Mouse (Mus musculus) hindbrain, embryonic 11.5 days (tissue): ENCODE results near the gene Prm3. TPM values are rescaled to one million over a fixed set of nuclear protein-coding genes. Genes with fewer than 3 reads are reported as not detected.

Experiments used
- ATAC-seq: fragments of 200-750 bp; cut with Nextera tagmentation; 2 replicates; pipeline ENCODE4 v1.8.0; 2017; ENCODE audit warnings: mild to moderate bottlenecking, moderate TSS enrichment, moderate library complexity; ENCODE audit not compliant: low FRiP score
- DNase-seq: peaks from one replicate; pipeline ENCODE4 v3.0.0-alpha.2; 2015; ENCODE audit warnings: low spot score
- H3K27ac ChIP-seq: fragments of 300-500 bp; sonication (generic); 2 replicates; pipeline ENCODE4 v1.5.1; 2014; ENCODE audit warnings: mild to moderate bottlenecking, low read depth, low read length
- H3K27me3 ChIP-seq: fragments of 300-500 bp; sonication (generic); 2 replicates; pipeline ENCODE4 v1.6.1; 2014; ENCODE audit warnings: mild to moderate bottlenecking, low read length, moderate library complexity, mixed read lengths; ENCODE audit not compliant: control insufficient read depth, insufficient read depth
- H3K36me3 ChIP-seq: fragments of 300-500 bp; sonication (generic); 2 replicates; pipeline ENCODE4 v1.6.1; 2014; ENCODE audit warnings: mild to moderate bottlenecking, low read length, moderate library complexity, mixed read lengths; ENCODE audit not compliant: control insufficient read depth, insufficient read depth
- H3K4me1 ChIP-seq: fragments of 300-500 bp; sonication (generic); replicated peaks from 2 replicates; pipeline ENCODE4 v1.6.1; 2014; ENCODE audit warnings: low read length, mixed read lengths; ENCODE audit not compliant: control insufficient read depth, insufficient read depth
- H3K4me2 ChIP-seq: fragments of 300-500 bp; sonication (generic); replicated peaks from 2 replicates; pipeline ENCODE4 v1.6.1; 2014; ENCODE audit warnings: mild to moderate bottlenecking, low read depth, low read length
- H3K4me3 ChIP-seq: fragments of 300-500 bp; sonication (generic); 2 replicates; pipeline ENCODE4 v1.5.1; 2014; ENCODE audit warnings: low read depth, low read length
- H3K9ac ChIP-seq: fragments of 300-500 bp; sonication (generic); 2 replicates; pipeline ENCODE4 v1.6.1; 2014; ENCODE audit warnings: low read depth, low read length
- H3K9me3 ChIP-seq: fragments of 300-500 bp; sonication (generic); 2 replicates; pipeline ENCODE4 v1.6.1; 2016; ENCODE audit warnings: low read length; ENCODE audit not compliant: control insufficient read depth
- WGBS: fragments of 180-500 bp; shearing (Covaris S2); extraction: QIAGEN DNeasy Blood & Tissue Kit; methylation state at CpG from one replicate; pipeline ENCODE4 v1.1.7; 2014; 5-methylcytosine and 5-hydroxymethylcytosine counted together
- polyA plus RNA-seq: library from polyadenylated mRNA; unstranded; fragments of >200 nt; fragmentation: Nextera tagmentation; extraction: Ambion mirVana; gene quantifications from 2 replicates; pipeline ENCODE4 v1.2.1, GENCODE M21; 2014

Gene Prm3
- polyA plus RNA-seq, 1 experiment from 2014 or later = not detected

DNA sequence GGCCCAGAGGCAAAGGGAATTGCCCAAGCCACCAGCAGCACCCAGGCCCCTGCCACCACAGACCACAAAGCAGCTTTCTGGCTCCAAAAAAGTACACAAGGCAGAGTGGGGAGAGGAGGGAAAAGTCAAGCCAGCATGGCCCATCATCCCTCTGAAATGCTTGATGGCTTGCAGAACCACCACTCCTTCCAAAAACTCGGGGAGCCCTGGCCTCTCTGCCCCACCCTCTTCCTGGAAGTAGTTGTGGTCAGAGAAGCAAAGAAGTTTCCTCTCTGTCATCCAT, 7.6 kb downstream of the Prm3 start:
- no peak overlapping the region for H3K9ac ChIP-seq
- H3K4me3 ChIP-seq = no peak overlapping the region
- H3K4me1 ChIP-seq = no peaks in the 10 kb centered on the region; the same call in 1 of the 2 replicates
- H3K9me3 ChIP-seq = no peaks in the 10 kb centered on the region
- H3K36me3 ChIP-seq = no peaks in the 10 kb centered on the region
- peaks cover 15% of the 10 kb centered on the region for H3K27me3 ChIP-seq
- no peak overlapping the region for H3K4me2 ChIP-seq
- 57% methylated on average over 1 of the region's 1 CpGs for WGBS
- no peak overlapping the region for H3K27ac ChIP-seq
- ATAC-seq (no peak), DNase-seq (no peak)

DNA sequence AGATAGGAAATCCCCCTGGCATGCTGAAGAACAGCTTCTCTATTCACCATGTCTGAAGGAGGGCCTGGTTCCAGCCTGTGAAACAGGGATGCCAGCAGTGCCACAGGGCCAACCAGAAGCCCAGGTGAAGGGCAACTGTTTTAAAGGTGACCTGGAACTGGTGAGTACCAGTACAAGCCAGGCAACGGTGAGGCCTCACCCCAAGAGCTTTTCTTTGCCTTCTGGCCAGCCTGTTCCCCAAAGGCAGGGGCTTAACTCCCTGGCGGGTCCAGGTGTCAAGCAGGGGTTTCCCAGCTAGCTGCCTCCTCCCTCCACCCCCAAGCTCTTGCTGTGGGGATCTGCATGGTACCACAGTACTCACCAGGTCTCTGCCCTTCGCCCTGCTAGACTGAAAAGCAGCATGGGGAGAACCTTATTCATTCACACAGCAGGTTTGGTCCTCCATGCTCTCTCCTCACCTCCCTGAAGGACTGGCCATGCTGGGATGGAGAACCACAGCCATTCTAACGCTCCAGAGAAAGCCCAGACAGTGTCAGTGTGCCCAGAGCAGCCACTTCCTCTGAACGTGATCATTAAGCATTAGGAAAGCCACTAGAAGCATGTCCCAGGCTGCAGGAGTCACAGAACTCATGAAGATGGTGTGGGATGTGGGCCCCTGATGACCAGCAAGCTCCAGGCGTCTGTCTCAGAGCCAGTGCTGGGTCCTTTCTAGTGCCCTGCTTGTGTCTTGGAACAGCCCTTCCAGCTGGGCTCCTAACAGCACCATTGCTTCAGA, 8.2 kb downstream of the Prm3 start:
- Histone ChIP-seq H3K27me3 (peaks cover 15% of the 10 kb centered on the region), H3K4me3 (no peak overlapping the region), H3K36me3 (no peaks in the 10 kb centered on the region), H3K4me1 (no peaks in the 10 kb centered on the region; the same call in 1 of the 2 replicates), H3K27ac (no peak overlapping the region), H3K9ac (no peak overlapping the region), H3K4me2 (no peak overlapping the region), H3K9me3 (no peaks in the 10 kb centered on the region)
- DNase-seq (no peak), ATAC-seq (no peak)
- 41% methylated on average over 6 of the region's 6 CpGs for WGBS

DNA sequence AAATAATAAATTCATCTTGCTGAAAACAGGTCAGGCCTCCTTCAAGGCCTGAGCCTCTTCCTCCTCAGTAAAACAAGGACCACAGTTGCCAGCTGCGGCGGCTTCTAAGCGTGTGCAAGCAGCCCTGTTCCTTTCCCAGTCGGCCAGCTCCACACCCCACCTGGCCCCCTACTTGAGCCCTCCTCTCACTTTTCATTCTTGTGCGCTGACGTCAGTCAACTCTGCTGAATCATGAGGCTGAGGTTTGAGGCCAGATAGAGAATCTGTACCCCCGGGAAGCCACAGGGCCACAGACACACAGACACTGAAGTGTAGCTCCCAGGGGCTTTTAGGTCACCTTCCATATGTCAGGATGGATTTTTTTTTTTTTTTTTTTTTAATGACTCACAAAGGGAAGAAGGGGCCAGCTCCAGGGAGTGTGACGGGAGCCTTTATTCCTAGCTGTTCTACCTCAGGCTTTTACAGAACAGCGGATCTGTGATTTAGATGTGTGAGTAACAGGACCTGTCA, 8.8 kb downstream of the Prm3 start:
- Histone ChIP-seq H3K36me3 (no peaks in the 10 kb centered on the region), H3K4me2 (no peak overlapping the region), H3K9me3 (no peaks in the 10 kb centered on the region), H3K4me3 (no peak overlapping the region), H3K4me1 (no peaks in the 10 kb centered on the region; the same call in 1 of the 2 replicates), H3K9ac (no peak overlapping the region), H3K27ac (no peak overlapping the region), H3K27me3 (peaks cover 15% of the 10 kb centered on the region)
- ATAC-seq (no peak), DNase-seq (no peak)
- WGBS = 32% methylated on average over 9 of the region's 9 CpGs

DNA sequence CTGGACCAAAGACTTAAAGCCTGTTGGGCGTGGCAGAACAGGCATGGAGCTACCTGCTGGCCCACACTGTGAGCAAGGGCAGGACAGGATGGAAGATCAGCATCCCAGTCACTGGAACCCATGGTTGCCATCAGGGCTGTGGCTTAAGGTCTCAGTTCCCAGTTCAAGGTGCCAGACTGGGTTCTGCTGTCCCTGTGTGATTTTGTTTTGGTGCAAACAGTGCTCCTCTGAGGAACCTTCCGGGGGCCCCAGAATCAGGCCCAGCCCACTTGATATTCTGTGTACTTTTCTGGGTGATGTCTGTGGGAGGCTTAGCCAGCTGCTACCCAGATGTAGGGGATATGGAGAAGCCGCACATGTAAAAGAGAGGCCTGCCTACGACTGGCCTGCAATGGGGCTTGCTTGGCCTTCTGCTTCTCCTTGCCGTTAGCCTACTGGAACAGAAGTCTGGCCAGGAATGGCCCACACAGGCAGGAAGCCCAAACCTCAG, 10.0 kb downstream of the Prm3 start:
- no peak overlapping the region for H3K4me2 ChIP-seq
- H3K27ac ChIP-seq = no peak overlapping the region
- no peaks in the 10 kb centered on the region; the same call in 1 of the 2 replicates for H3K4me1 ChIP-seq
- WGBS = 79% methylated on average over 5 of the region's 5 CpGs
- no peaks in the 10 kb centered on the region for H3K36me3 ChIP-seq
- H3K4me3 ChIP-seq = no peak overlapping the region
- DNase-seq = no peak
- no peaks in the 10 kb centered on the region for H3K9me3 ChIP-seq
- no peak overlapping the region for H3K9ac ChIP-seq
- no peak for ATAC-seq
- peaks cover 15% of the 10 kb centered on the region for H3K27me3 ChIP-seq

DNA sequence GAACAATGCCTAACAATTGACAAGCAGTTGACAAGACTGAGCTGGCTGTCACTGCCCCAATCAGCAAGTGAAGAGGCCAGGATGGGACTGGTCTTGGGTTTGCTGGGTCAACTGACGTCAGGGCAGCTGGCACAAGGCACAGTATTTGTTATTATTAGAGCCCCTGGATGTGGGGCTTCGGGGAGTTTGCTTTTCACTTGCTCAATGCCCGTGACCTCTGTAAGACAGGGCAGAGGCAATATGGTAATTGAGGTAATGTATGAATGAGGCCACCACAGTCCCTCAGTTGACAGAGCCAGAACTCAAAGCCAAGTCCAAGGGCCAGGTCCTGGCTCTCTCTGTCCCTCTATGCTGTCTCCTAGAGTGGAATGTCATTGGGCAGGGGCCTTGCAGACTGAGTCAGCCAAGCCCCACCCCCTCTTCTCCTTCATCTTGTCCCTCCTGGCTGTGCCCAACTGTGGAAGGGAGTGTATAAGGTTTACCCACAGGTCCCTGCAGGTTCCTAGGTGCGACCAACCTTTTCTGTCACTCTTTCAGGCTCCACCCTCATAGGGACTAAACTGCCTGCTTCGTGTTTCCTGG, 13.0 kb downstream of the Prm3 start:
- DNase-seq = no peak
- Histone ChIP-seq H3K36me3 (no peaks in the 10 kb centered on the region), H3K4me2 (no peak overlapping the region), H3K9me3 (no peaks in the 10 kb centered on the region), H3K4me1 (no peaks in the 10 kb centered on the region; the same call in 1 of the 2 replicates), H3K4me3 (no peak overlapping the region), H3K9ac (no peak overlapping the region), H3K27me3 (no peaks in the 10 kb centered on the region; the same call in 1 of the 2 replicates), H3K27ac (no peak overlapping the region)
- no peak for ATAC-seq
- whole genome bisulfite sequencing = 64% methylated on average over 5 of the region's 5 CpGs

DNA sequence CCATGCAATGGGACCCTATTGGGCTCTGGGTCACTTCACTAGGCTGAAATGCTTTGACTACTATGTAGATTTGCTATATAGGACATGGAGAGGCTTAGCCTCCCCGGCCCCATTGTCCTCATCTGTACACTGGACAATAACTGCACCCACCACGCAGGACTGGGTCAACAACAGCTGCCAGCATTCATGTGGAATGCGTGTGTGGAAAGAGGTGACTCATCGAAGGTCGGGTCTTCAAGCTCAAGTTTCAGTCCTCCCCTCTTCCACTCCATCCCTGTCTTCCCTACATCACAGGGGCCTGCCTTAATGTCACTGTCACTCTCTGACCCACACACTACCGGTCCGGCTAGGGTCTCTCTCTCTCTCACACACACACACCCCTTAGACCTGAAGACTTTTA, 14.4 kb downstream of the Prm3 start:
- ATAC-seq (no peak; the same call in 1 of the 2 replicates), DNase-seq (no peak)
- Histone ChIP-seq H3K36me3 (no peaks in the 10 kb centered on the region), H3K27ac (no peak overlapping the region), H3K4me2 (no peak overlapping the region), H3K4me3 (no peak overlapping the region), H3K9me3 (no peaks in the 10 kb centered on the region), H3K4me1 (no peaks in the 10 kb centered on the region), H3K9ac (no peak overlapping the region), H3K27me3 (no peaks in the 10 kb centered on the region)
- WGBS = 62% methylated on average over 7 of the region's 7 CpGs

DNA sequence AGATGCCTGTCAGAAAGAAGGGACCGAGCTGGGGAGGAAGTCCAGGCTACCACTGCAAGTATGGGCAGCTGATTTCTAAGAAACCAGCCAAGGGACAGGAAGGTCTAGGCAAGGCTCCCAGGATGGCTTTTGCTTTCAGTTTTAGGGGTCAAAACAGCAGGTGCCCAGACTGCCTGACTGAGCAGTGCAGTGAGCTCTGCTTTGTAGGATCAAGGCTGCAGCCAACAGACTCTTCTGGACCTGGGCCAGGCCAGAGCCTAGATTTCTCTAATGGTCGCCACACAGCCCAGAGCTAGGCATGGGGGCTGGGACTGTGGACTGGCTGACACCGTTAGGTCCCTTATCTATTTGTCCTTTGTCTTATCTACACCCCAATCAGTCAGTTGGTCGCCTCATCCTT, 16.0 kb downstream of the Prm3 start:
- no peak overlapping the region for H3K4me2 ChIP-seq
- no peak overlapping the region for H3K9ac ChIP-seq
- H3K9me3 ChIP-seq = no peaks in the 10 kb centered on the region
- H3K36me3 ChIP-seq = no peaks in the 10 kb centered on the region
- WGBS = 82% methylated on average over 4 of the region's 4 CpGs
- no peak overlapping the region for H3K4me3 ChIP-seq
- H3K27ac ChIP-seq = no peak overlapping the region
- no peaks in the 10 kb centered on the region for H3K27me3 ChIP-seq
- DNase-seq (no peak), ATAC-seq (no peak)
- H3K4me1 ChIP-seq = no peaks in the 10 kb centered on the region

DNA sequence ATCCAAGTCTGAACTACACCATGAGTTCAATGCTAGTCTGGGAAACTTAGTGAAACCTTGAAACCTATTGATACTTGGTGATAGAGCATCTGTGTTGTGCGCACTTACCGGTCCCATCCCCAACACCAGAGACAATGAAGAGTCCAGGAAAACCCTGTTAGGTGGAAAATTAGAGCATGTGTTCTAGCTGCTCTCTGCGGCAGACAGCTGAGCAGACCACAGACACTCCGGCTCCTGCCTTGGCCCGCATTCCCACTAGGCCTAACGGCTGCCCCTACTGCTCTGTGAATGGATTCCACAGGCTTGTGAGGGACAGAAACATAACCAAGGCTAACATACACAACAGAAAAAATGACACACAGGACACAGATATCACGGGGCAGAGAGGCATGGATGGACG, 17.2 kb downstream of the Prm3 start:
- DNase-seq (no peak), ATAC-seq (no peak)
- Histone ChIP-seq H3K9me3 (no peaks in the 10 kb centered on the region), H3K27me3 (no peaks in the 10 kb centered on the region), H3K27ac (no peak overlapping the region), H3K4me2 (no peak overlapping the region), H3K36me3 (no peaks in the 10 kb centered on the region), H3K4me1 (no peaks in the 10 kb centered on the region), H3K4me3 (no peak overlapping the region), H3K9ac (no peak overlapping the region)
- 88% methylated on average over 8 of the region's 8 CpGs for WGBS
